Mouse (Mus musculus): ENCODE data around the gene Asic2.

Asic2 gene

GRCm38 (mm10) chr11:80917688-80918087 is 1050.6 kb downstream of the Asic2 start:
- in situ Hi-C loops (cut with MboI, MseI), result no loop called here

GRCm38 (mm10) chr11:80913408-80914024 is 1054.7 kb downstream of the Asic2 start:
- in situ Hi-C loops (cut with MboI, MseI), result no loop called here

DNA sequence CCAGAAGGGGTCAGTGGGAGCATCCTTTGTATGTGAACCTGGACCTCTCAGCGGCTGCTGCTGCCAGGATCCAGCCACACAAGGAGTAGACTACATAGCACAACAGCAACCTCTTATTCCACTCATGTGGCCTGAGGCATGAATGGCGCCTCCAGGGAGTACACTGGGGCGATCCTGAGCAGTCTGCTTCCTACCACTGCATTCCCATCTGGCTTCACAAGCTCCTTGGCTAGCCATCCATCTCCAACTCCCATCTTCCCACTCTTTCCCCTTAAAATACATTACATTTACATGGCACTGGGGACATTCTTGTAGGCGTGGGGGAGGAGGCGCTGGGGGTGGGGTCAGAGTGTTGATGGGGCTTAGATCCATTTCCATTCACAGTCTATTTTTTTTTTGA is 1055.5 kb downstream of the Asic2 start:
- in situ Hi-C loops (cut with MboI, MseI), result no loop called here

DNA sequence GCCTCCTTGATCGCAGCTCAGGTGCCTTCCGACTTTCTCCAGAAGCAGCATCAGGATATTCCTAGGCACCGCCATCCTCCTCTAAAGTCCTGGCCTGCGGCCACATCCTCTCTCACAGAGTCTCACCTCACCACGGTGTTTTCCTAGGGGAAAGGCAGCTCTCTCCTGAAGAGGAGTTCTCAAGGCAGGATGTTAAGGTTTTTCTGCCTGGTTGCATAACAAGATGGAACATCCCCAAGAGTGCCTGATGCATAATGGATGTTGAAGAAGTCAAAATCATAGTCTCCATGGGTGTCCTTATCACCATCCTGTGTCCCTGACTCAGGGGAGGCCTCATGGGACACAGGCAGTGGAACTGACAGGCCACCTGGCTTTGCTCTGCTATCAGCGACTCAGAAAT is 1060.4 kb downstream of the Asic2 start:
- in situ Hi-C loops (cut with MboI, MseI), result no loop called here

DNA sequence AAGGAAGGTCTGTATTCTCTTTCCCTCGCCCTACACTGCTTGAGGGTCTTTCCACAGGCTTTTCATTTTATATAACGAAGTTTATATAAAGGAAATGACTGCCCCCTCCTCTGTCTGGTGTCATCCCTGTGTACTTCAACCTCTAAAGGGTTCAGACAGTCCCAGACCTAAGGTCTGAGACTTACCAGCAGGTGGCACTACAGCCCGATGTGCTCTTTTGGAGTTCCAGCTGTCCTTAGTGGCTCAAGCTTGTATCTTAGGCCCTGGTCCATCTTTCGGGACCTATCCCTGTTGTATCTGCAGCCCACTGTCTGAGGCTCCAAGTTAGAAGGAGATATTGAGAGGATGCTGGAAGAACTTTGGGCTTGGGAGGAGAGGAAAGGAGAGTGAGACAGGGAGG is 1061.8 kb downstream of the Asic2 start:
- in situ Hi-C loops (cut with MboI, MseI), result no loop called here

- in situ Hi-C loops (cut with MboI, MseI), result no loop called here
These were observed 1063.7 kb downstream of the Asic2 start for GRCm38 (mm10) chr11:80904559-80904958.

- in situ Hi-C loops (cut with MboI, MseI), result no loop called here
These were observed 1064.8 kb downstream of the Asic2 start for GRCm38 (mm10) chr11:80903426-80903825.

DNA sequence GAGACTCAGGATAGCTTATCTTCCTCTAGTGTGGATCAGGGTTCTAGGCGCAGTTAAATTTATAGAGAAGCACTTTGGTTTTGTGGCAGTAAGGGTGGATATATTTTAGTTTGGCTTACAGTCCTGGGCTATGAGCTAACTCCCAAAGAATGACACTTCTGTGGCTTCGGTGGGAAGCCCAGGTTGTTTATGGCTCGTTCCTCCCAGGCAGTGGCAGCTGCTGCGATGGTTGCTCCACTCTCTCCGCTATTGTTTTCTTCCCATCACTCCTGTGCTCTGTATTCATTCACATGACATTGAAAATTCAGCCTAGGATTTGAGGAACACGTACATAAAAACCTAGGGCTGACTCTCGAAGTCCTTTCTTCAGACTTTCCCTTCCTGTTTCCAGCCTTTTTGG is 1065.6 kb downstream of the Asic2 start:
- in situ Hi-C loops (cut with MboI, MseI), result no loop called here

- in situ Hi-C loops (cut with MboI, MseI), result no loop called here
These were observed 1067.7 kb downstream of the Asic2 start for GRCm38 (mm10) chr11:80900555-80900954.

DNA sequence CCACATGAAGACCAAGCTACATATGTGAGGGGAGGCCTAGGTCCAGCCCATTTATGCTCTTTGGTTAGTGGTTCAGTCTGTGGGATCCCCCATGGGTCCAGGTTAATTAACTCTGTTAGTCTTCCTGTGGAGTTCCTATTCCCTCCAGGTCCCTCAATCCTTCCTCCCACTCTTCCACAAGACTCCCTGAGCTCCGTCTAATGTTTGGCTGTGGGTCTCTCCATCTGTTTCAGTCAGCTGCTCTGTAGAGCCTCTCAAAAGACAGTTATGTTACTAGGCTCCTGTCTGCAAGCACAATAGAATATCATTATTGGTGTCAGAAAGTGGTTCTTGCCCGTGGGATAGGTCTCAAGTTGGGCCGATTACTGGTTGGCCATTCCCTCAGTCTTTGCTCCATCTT is 1072.4 kb downstream of the Asic2 start:
- in situ Hi-C loops (cut with MboI, MseI), result no loop called here

- in situ Hi-C loops (cut with MboI, MseI), result no loop called here
These were observed 1078.8 kb downstream of the Asic2 start for GRCm38 (mm10) chr11:80889336-80890063.

DNA sequence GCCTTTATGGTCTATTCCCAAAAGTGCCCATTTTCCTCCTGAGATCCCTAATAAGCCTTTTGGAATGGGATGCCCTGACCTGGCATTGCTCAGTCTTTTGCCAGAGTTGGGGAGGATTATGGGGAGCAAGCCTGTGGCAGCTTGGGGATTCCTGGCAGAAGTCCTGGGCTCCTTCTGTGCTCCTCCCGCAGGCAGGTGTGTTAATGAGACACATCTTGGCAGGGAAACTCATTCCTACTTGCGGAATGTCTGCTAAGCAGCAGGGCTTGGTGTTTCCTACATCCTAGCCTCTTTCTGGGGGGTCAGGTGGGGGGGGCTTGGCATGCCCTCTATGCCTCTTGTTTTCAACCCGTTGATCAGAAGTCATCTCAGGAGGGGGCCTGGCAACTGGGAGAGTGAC is 1081.2 kb downstream of the Asic2 start:
- in situ Hi-C loops (cut with MboI, MseI), result no loop called here

DNA sequence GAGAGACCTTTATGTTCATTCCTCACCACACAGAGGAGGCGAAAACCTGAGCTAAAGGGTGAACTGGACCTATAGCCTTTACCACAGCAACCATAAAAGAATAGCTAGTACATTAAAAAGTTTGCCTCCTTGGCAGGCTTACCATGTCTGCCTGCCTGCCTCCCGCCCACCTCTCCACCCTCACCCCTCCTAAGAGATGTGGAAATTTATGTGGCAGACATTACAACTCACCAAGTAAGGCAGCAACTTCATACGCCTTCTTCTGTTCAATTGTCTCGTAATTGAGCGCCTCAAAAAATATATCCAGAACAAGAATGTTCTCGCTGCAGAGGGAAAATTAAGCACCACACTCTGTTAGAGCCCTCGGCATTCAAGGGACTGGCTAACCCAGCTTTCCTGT is 1081.9 kb downstream of the Asic2 start:
- in situ Hi-C loops (cut with MboI, MseI), result no loop called here

DNA sequence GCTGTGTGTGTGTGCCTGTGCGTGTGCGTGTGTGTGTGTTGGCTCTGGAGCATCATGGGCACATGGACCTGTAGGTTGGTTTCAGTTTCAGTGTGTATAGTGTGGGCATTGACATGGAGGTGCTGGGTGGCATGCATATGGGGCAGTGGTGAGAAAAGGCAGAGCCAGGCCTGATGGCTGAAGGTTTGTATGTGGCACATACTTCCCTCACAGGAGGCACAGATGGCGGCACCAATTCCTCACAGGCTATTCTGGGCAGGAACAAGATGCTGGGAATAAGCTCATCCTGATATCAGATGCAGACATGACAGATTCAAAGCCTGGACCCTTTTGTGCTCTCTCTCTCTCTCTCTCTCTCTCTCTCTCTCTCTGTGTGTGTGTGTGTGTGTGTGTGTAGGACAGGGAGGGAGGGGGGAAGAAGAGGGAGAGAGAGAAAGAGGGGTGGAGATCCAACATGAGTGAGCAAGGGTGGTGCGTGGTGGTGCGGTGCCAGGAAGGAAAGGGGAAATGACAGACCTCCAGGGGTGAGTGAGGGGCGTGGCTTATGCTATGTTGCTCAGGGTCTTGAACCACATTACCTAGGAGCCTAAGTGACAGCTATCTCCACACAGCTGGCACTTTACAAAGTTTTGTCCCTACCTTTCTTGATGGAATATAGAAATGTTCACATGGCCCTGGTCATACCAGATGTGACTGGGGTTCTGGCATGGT is 1083.6 kb downstream of the Asic2 start:
- in situ Hi-C loops (cut with MboI, MseI), result no loop called here

DNA sequence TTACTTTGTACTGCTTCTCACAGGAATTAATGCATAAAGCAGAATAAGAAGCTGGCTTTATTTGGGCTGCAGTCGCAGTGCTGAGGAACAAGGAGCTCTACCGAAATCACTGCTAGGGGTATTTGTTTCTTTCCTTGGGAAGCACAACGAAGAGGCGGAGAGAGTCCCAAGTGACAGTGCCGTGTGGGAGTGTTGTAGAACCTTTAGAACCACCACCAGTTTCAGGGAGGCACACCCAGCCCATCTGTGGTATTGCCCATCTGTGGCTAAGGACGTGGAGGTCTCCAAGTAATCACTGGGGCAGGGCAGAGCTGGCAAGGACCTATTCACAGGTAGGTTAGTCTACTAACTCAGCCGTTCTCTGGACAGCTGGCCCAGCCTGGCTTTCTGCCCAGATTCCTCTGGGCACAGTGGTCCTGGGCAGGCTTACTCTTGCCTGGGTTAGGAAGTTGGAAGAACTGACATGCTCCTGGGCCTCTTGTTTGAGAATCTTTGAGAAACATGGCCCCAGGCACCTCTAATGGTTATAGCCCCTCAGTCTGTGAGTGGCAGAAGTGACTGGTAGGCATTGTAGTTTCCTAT is 1085.9 kb downstream of the Asic2 start:
- in situ Hi-C loops (cut with MboI, MseI), result no loop called here

GRCm38 (mm10) chr11:80878026-80878425 is 1090.2 kb downstream of the Asic2 start:
- in situ Hi-C loops (cut with MboI, MseI), result no loop called here

- in situ Hi-C loops (cut with MboI, MseI), result no loop called here
These were observed 1091.1 kb downstream of the Asic2 start for GRCm38 (mm10) chr11:80877131-80877651.

DNA sequence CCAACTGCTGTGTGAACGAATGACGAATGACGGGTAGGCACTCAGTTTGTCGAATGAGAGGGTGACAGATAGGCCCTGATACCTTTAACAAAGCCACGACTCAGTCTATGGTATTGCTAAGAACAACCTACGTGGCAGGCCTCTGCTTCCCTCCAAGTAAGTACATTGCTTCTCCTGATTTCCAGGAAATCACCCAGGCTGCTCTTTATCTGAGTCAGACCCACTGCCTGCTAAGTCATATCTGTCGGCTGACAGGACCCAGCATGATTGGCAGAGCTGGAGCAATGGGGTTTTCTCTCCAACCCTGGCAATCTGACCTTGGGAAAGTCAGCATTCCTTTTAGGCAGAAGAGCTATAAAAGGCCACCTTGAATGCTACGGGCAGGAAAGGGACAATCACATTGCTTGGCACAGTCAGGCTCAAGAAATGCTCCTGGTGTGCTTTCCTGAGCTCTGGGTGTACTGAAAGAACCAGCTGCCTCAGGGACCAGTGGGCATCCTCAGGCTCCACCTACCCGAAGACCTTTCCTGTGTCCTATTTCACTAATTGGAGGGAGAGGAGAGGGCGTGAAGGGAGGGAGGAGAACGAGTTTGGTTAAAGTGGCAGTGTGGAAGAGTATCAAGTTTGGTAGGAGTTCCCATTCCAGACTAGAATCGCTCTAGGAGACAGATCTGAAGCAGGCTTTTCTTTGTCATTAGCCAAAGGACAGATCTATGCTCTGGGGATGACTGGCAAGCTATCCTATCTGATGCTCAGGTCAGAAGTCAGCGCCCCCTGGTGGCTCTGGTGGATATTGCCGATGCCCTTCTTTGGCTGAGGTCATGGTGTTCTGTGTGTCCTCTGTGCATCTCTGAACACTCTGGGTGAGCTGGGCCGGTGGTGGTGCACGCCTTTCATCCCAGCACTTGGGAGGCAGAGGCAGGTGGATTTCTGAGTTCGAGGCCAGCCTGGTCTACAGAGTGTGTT is 1095.5 kb downstream of the Asic2 start:
- in situ Hi-C loops (cut with MboI, MseI), result no loop called here

GRCm38 (mm10) chr11:80868039-80868438 is 1100.2 kb downstream of the Asic2 start:
- in situ Hi-C loops (cut with MboI, MseI), result no loop called here

DNA sequence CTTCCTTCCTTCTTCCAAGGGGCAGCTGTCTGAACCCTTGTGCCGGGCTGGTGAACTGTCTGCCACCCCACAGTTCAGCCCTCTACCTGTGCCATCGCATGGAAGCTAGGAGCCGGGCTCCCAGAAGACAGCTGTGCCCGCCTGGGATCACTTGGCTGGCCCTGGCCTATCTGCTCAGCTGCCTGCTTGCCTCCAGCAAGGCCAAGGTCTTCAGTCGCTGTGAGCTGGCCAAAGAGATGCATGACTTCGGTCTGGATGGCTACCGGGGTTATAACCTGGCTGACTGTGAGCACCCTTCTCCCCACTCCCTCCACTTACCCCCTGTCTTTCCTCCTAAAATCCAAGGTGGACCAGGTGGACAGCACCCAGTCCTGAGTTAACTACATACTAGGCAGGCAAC is 1105.3 kb downstream of the Asic2 start:
- in situ Hi-C loops (cut with MboI, MseI), result loop anchor here (5.0 kb wide), 1 partner anchor 56 kb away; no protein-coding TSS in a partner anchor

DNA sequence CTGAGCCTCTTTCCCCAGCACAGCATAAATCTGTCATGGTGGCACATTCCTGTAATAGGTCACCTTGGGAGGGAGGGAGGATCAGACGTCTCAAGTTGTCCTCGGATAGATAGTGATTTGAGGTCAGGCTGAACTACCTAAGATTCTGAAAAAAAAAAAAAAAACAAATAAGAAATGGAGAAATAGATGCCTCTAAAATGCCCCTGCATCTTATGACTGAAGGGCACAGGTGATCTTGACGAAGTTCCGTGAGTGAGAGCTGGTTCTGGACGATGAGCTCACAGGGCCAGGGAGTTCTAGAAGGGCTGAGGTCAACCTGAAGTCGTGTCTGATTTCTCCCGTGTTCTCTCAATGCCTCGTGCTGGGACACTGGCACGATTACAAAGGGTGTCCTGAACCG is 1110.2 kb downstream of the Asic2 start, which contains the start of gene Spaca3:
Gene Spaca3 (plus strand): TSS at position 301 of the 400 bp plus-strand sequence.
- in situ Hi-C loops (cut with MboI, MseI), result no loop called here
